Comparison of ENCODE assay signal across 8 mouse cellular contexts in the genomic region with DNA sequence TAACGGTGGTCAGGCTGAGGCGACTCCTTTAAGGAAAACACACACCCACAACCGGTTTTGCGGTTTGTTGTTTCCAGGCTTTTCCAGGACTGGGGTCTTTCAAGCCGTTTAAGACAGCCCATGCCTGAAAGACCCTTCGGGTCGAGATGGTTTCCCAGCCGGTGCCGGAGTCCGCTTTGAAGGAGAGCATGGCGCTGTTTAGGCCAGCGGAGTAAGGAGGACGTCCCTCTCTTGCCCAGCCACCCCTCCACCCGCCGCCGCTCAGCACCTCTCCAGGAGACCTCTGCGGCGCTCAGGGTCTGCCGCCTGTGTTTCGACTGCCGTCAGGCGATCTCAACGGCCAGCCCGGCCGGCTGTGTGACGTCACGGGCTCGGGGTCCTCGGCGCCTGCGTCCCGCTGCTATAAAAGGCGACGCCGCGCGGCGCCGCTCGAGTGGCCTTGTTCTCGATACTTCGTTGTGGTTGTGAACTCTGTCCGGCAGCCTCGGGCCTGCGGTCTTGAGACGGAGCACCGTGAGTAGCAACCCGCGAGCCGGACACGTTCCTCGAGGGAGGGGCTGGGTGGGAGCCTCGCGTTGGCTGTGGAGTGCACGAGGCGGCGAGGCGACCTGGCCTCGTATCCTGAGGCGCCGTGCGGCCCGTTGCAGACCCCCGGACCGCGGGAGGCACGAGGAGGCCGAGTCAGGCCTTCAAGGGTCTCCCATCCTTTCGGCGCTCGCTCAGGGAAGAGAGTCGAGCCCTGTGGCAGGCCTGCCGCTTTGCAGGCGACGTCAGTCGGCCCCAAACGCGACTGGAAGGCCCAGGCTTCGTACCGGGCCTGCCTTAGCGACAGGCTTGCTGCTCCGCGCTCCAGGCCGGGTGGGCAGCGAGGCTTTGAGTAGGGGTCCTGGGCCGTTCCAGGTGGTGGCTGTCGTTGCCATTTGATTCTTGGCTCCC. TPM values are rescaled to one million over a fixed set of nuclear protein-coding genes. Genes with fewer than 3 reads are reported as not detected.
DNase-seq lines count a peak whose midpoint lies in the region; ATAC-seq lines count a peak whose summit lies in the region.

Gene Skp1a, plus strand, starts transcription at position 390 of the 936 bp plus-strand sequence.

- ATAC-seq in common myeloid progenitor, adult 5-6 weeks (replicated peaks; ENCODE audit: low read depth, poor library complexity, severe bottlenecking): peak; percentile 81

- H3K4me1 ChIP-seq in megakaryocyte, embryonic 14.5 days: peaks cover 35% of the 10 kb centered on the region

- no peaks in the 10 kb centered on the region for H3K9me3 ChIP-seq in megakaryocyte, embryonic 14.5 days

- peak; percentile 94 for DNase-seq in ZHBTc4 (ENCODE audit: low read depth, low spot score)
- DNase-seq in gastrocnemius, adult 8-10 months (ENCODE audit: low spot score in 2 of 2): peak; percentile 81 to 85
- peak; percentile 73 for DNase-seq in hindlimb bud, embryonic 11.5 days (ENCODE audit: extremely low spot score, low read depth, low spot score)
- DNase-seq in left cerebral cortex, adult 8-10 months (ENCODE audit: low spot score in 2 of 2): peak; percentile 82 to 94
- DNase-seq in right cerebral cortex, postnatal 10 days (ENCODE audit: low spot score in 2 of 2): peak; percentile 95 to 96
- DNase-seq in urinary bladder, postnatal 25 days (ENCODE audit: low spot score): peak; percentile 95

- peak within 1 kb of the TSS; percentile 98 for H3K4me3 ChIP-seq in megakaryocyte, embryonic 14.5 days (replicated peaks)

- H3K36me3 ChIP-seq in megakaryocyte, embryonic 14.5 days (replicated peaks; ENCODE audit: low read length): peaks cover 23% of the 10 kb centered on the region

- no peaks in the 10 kb centered on the region for H3K27me3 ChIP-seq in megakaryocyte, embryonic 14.5 days (replicated peaks)

RNA-seq across cellular contexts. Expression of gene Skp1a, which starts in this region (rescaled TPM):
- 277 and 287 TPM in 2 replicates for total RNA-seq in common myeloid progenitor, adult 5-6 weeks (2017)
- total RNA-seq in gastrocnemius, adult 8-10 months (2022): 100 to 1,000 TPM; 285 to 312 (median 290) TPM
- 100 to 1,000 TPM; 448 to 504 (median 464) TPM for total RNA-seq in left cerebral cortex, adult 8-10 months (2022)
- polyA plus RNA-seq in megakaryocyte, embryonic 14.5 days (2012; ENCODE audit: insufficient read depth, low replicate concordance): 1.6 and 14.4 TPM in 2 replicates

Comparison
In these comparisons a context has a peak if more than half of its experiments do, and no peak if none do; other contexts are left out.
1. Peak in every context shown above with its lines: DNase-seq, ATAC-seq and H3K4me3 ChIP-seq.